Mouse (Mus musculus) left cerebral cortex, adult 2 months (tissue): ENCODE results near the gene Gm17655. TPM values are rescaled to one million over a fixed set of nuclear protein-coding genes. Genes with fewer than 3 reads are reported as not detected.
"Not testable (repeated sequence)": the region's sequence is repeated elsewhere in the genome, so short reads cannot be mapped to it uniquely, and the experiment has no call there.

Experiments used
- DNase-seq, 2 experiments: peaks; one replicate each; pipeline ENCODE4 v3.0.0; 2021 to 2022; ENCODE audit warnings: low spot score in 2 of 2, mixed read lengths in 1 of 2; ENCODE audit errors: extremely low spot score in 1 of 2
- H3K27ac ChIP-seq: fragments of 200-600 bp; 2 replicates; pipeline ENCODE4 v1.8.1; 2022
- H3K4me3 ChIP-seq: fragments of 200-600 bp; 2 replicates; pipeline ENCODE4 v1.8.1; 2022
- CTCF ChIP-seq: fragments of 200-600 bp; IDR thresholded peaks from 2 replicates; pipeline ENCODE4 v1.8.1; 2022; ENCODE audit warnings: antibody characterized with exemption, mild to moderate bottlenecking, moderate library complexity
- intact Hi-C: fragments of 180-260 bp; cut with DNase I; formaldehyde crosslinking; loops from one replicate; pipeline ENCODE4 v1.15.1; 2025
- long read RNA-seq, 2 experiments: library from polyadenylated mRNA; stranded (forward); transcript quantifications; one replicate each; pipeline ENCODE4 v2.0.0; 2021; ENCODE audit warnings: borderline mapping rate in 2 of 2
- total RNA-seq, 2 experiments: library from RNA; stranded (reverse); gene quantifications; 2 replicates each; pipeline ENCODE4 v1.2.3; 2021

Gm17655 gene
- 10 to 100 TPM in 1 of 2 experiments, 1 to 10 TPM in 1; 9.3 to 10.0 TPM for total RNA-seq
- long read RNA-seq, experiment 1, partial matches to known transcripts: 0 of 1 reads
- long read RNA-seq, experiment 1, other reads (novel, unspliced or antisense): 1 of 1 reads
- long read RNA-seq, experiment 2: 0 reads

DNA sequence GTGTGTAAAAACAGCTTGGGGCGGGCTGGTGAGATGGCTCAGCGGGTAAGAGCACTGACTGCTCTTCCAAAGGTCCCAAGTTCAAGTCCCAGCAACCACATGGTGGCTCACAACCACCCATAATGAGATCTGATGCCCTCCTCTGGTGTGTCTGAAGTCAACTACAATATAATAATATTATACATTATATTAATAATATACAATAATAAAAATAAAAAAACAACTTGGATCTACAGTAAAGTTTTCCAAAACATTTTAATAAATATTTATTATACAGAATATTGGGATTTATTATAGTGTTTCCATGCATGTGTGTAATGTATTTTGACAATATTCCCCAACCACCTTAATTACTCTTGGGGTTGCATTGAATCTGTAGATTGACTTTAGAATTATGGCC lies at the start of gene Gm17655:
TSS of gene Gm17655 (minus strand) at position 101 of the 400 bp plus-strand sequence.
- intact Hi-C loops, H3K4me3 ChIP-seq, DNase-seq, H3K27ac ChIP-seq: not testable (repeated sequence)

DNA sequence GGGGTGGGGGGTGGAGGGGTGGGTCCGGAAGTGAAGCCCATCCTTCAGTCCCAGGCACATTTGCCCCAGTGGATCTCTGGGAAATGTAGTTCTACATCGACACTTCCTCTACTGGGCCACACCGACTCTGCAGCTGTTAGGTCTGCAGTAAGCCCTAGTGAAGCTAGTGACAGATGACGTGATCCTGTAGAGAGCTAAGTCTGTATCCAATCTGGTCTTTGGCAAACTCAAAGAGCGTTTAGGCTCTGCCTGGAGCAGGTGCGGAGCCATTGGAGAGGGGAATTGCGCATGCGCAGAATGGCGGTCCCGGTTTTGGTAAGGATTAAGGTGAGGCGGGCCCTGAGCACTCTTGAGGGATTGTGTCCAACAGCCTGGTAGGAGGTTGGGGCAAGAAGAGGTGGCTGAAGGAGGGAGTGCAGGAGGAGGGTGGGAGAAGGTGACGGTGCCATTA lies 37.7 kb upstream of the Gm17655 start, which contains the start of gene Zfp605:
TSS of gene Zfp605 (plus strand) at position 102 of the 451 bp plus-strand sequence.
- intact Hi-C loops: loop anchor here (2.0 to 10.0 kb wide), 4 partner anchors 25 to 1455 kb away; partner anchors contain the start of genes Chfr and Zfp932

GRCm38 (mm10) chr5:110108305-110108628 lies 36.0 kb upstream of the Gm17655 start:
- DNase-seq: no peak
- peak; percentile 39 for TF ChIP-seq CTCF
- intact Hi-C loops: loop anchor here (2.0 to 10.0 kb wide), 4 partner anchors 27 to 1453 kb away; partner anchors contain the start of genes Chfr and Zfp932
- H3K27ac ChIP-seq: peak overlapping the region; percentile 77
- H3K4me3 ChIP-seq: peak overlapping the region; percentile 92

More for the DNA sequence above, 37.7 kb upstream of the Gm17655 start, which contains the start of gene Zfp605:
- peak; percentile 91 for DNase-seq
- Histone ChIP-seq H3K4me3 (peak within 1 kb of the TSS; percentile 76), H3K27ac (peak within 1 kb of the TSS; percentile 89)
- no peak for TF ChIP-seq CTCF

- TF ChIP-seq CTCF: no peak
- intact Hi-C loops: loop anchor here (2.0 to 10.0 kb wide), 4 partner anchors 27 to 1453 kb away; partner anchors contain the start of genes Chfr and Zfp932
- Histone ChIP-seq H3K27ac (peak within 1 kb of the TSS; percentile 94), H3K4me3 (peak within 1 kb of the TSS; percentile 92)
- peak; percentile 90 to 94 for DNase-seq
Measured at GRCm38 (mm10) chr5:110107581-110108304, 35.4 kb upstream of the Gm17655 start, which contains the start of gene Gtpbp6. TSS of gene Gtpbp6 (minus strand) at chr5:110108197.

- intact Hi-C loops: loop anchor here (10.0 kb wide), 2 partner anchors 112 to 1452 kb away; partner anchors contain the start of gene Zfp932
- no peak for TF ChIP-seq CTCF
- Histone ChIP-seq H3K4me3 (peak overlapping the region; percentile 92), H3K27ac (peak overlapping the region; percentile 94)
- DNase-seq: peak; percentile 28 to 55
Measured at GRCm38 (mm10) chr5:110106901-110107564, 34.7 kb upstream of the Gm17655 start.

DNA sequence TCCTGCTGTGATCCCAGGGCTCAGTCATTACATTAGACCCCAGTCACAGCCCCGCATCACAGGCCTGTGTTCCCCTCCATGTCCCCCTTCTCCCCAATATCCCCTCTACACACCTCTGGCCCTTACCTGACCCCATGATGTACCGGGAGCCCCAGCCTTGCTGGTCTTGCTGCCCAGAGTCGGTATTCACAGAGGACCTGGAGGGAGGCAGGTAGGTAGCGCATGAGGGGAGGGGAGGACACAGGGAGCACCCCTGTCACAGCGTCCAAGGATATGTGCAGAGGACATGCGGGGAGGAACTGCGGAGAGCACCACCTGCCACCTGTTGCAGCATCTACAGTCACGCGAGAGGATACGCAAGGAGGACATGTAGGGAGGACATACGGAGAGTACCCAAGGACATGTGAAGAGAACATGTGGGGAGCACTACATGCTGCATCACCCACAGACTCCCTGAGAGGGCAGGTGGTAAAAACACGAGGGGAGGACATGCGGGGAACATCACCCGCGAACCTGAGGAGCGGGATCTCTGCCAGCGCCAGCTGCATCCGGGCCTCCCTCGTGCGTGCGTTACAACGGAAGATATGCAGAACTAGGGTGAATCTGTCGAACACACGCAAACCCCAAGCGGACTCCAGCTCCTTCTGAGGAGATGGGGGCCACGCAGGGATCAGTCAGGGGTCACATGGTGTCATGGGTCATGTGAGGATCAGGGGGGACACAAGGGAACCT lies 34.0 kb upstream of the Gm17655 start:
- no peak for TF ChIP-seq CTCF
- Histone ChIP-seq H3K27ac (peak overlapping the region; percentile 94), H3K4me3 (peak overlapping the region; percentile 92)
- peak in 1 of 2 experiments; percentile 20 for DNase-seq
- intact Hi-C loops: loop anchor here (10.0 kb wide), 2 partner anchors 112 to 1452 kb away; partner anchors contain the start of gene Zfp932

- Histone ChIP-seq H3K27ac (no peak overlapping the region), H3K4me3 (no peak overlapping the region)
- TF ChIP-seq CTCF: no peak
- peak in 1 of 2 experiments; percentile 34 for DNase-seq
- intact Hi-C loops: loop anchor here (10.0 kb wide), 2 partner anchors 110 to 1450 kb away; partner anchors contain the start of gene Zfp932
Measured at GRCm38 (mm10) chr5:110104616-110105380, 32.5 kb upstream of the Gm17655 start.

- Histone ChIP-seq H3K27ac (no peak overlapping the region), H3K4me3 (no peak overlapping the region)
- DNase-seq: no peak
- intact Hi-C loops: loop anchor here (10.0 kb wide), 2 partner anchors 109 to 1449 kb away; partner anchors contain the start of gene Zfp932
- no peak for TF ChIP-seq CTCF
Measured at GRCm38 (mm10) chr5:110103901-110104615, 31.7 kb upstream of the Gm17655 start.

DNA sequence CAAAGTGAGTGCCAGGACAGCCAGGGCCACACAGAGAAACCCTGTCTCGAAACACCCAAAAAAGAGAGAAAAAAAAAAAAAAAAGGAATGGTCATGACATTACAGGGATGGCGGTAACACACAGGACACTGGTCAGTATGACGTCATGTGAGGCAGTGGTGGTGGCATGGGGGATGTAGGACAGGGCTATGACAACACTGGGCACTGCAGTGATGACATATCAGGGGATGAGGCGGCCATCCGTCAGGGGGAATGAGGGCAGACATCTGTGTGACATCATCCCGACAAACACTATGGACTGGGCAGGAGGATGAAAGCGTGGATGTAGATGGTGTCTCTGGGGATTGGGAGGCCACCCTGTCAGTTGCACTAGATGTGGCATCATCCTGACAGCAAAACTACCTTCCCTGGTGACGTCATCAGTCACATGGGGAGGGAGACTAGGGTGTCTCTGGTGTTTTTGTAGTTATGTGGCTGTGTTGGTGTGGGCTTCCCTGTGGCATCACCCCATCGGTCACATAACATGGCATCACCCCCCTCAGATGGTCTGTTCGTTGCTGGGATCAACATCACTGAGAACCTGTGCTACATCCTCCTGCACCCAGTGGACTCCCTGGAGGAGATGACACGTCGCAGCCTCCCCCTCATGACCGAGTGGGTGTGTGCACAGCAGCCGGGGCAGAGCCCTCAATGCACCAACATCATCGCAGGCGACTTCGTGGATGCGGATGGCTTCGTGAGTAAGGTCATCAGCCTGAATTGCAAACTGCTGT lies 30.7 kb upstream of the Gm17655 start:
- TF ChIP-seq CTCF: no peak
- no peak for DNase-seq
- Histone ChIP-seq H3K4me3 (no peak overlapping the region), H3K27ac (no peak overlapping the region)
- intact Hi-C loops: loop anchor here (10.0 kb wide), 2 partner anchors 108 to 1448 kb away; partner anchors contain the start of gene Zfp932
